ENCODE assay signal across 1 mouse cellular context in genomic region chr3:108383485-108384354, GRCm38 (mm10).
TF ChIP-seq lines count a peak whose summit lies in the region.

TSS of gene Psrc1 (plus strand) at chr3:108383839.

TF ChIP-seq in CH12.LX, 34 proteins besides CTCF, POLR2A, EP300 and RAD21 (continued from another document):
- TF ChIP-seq MAZ (IDR thresholded peaks at IDR 0.05; ENCODE audit: low read depth, low read length) (no peak), MEF2A (IDR thresholded peaks at IDR 0.05; ENCODE audit: borderline replicate concordance, low read depth, low read length) (peak; percentile 34; the same call in 1 of the 2 replicates), GABPA (IDR thresholded peaks at IDR 0.05; ENCODE audit: insufficient replicate concordance, low read depth, low read length) (no peak), MAFK (IDR thresholded peaks at IDR 0.05; ENCODE audit: insufficient replicate concordance, low read length) (no peak), CHD2 (IDR thresholded peaks at IDR 0.05; ENCODE audit: low read length) (no peak), UBTF (IDR thresholded peaks at IDR 0.05; ENCODE audit: low read depth, low read length) (no peak), ZMIZ1 (IDR thresholded peaks at IDR 0.05; ENCODE audit: low read depth, low read length) (peak; percentile 55; the same call in 1 of the 2 replicates), ZNF384 (IDR thresholded peaks at IDR 0.05; ENCODE audit: low read depth, low read length) (no peak), NELFE (IDR thresholded peaks at IDR 0.05; ENCODE audit: low read depth, low read length) (peak; percentile 40; the same call in 1 of the 2 replicates), ETS1 (conservative IDR thresholded peaks at IDR 0.05; ENCODE audit: low read depth, low read length) (no peak)
